Mouse (Mus musculus) adrenal gland, adult 8-10 months (tissue): ENCODE results near the gene Ssxb6. TPM values are rescaled to one million over a fixed set of nuclear protein-coding genes. Genes with fewer than 3 reads are reported as not detected.
"Not testable (repeated sequence)": the region's sequence is repeated elsewhere in the genome, so short reads cannot be mapped to it uniquely, and the experiment has no call there.

Experiments
- DNase-seq: peaks from one replicate; pipeline ENCODE4 v3.0.0; 2022
- total RNA-seq, 4 experiments: library from RNA; stranded (reverse); gene quantifications; 2 replicates each; pipeline ENCODE4 v1.2.4; 2022

The Ssxb6 gene
- total RNA-seq, result not detected

DNA sequence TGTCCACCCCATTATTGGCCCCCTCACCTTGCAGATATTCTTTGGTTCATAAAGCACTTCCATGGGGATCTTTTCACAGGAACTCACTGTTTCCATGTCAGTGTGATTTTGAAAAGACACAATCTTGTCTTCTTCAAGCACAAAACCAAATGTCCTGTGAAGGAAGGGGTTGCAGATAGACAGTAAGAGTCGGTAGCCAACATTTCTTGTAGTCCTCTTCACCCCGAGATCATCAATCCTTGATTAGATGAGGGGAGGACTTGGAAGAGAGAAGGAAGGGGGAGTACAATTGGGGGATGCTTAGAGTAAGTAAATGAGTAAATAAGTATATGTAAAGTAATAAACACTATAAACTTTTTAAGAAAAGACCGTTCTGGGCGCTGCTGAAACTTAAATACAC lies at the start of gene Ssxb6:
TSS of gene Ssxb6 (minus strand) at position 101 of the 400 bp plus-strand sequence.
- not testable (repeated sequence) for DNase-seq

DNA sequence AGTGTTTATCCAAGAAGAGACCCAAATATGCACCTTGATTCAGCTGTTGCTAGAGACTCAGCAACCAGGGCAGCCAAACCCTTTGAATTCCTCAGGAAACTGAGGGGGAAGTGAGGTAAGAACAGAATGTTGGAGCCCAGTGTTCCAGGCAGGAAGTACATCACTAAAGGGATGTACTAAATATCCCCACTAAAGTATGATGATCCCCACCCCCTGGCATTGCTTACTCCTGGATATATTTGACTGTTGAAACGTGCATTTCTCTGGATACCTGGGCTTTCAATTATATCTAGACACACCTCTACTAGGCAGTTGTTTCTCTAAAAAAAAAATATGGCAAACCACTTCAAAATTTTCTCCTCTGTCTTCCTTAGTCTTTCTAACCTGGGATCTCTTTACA lies 43.7 kb upstream of the Ssxb6 start, which contains the start of gene Ssxb3:
TSS of gene Ssxb3 (minus strand) at position 101 of the 400 bp plus-strand sequence.
- not testable (repeated sequence) for DNase-seq

DNA sequence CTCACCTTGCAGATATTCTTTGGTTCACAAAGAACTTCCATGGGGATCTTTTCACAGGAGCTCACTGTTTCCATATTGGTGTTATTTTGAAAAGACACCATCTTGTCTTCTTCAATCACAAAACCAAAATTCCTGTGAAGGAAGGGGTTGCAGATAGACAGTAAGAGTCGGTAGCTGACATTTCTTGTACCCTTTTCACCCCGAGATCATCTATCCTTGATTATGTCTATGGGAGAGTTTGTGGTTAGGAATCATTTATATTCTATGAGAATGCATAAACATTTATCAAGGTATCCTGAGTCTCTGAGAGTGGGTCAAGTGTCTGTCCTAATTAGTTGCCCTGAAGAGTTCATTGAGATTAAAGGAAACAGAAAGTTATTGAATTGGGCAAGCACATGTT lies 23.2 kb downstream of the Ssxb6 start, which contains the start of gene Gm14459:
TSS of gene Gm14459 (minus strand) at position 101 of the 400 bp plus-strand sequence.
- no peak for DNase-seq

Other genes with a start within 250 kb of the Ssxb6 start
- not detected for gene Ssxb10, start 220.8 kb downstream of the Ssxb6 start, total RNA-seq
- gene Ssxb9, start 181.3 kb downstream of the Ssxb6 start, total RNA-seq, result not detected
- gene Ssxb1, start 134.9 kb downstream of the Ssxb6 start, total RNA-seq, result not detected
- gene Ssxb2, start 86.5 kb downstream of the Ssxb6 start, total RNA-seq, result not detected
- not detected for gene Gm14459, start 23.3 kb downstream of the Ssxb6 start, total RNA-seq
- not detected for gene Ssxb3, start 43.6 kb upstream of the Ssxb6 start, total RNA-seq
- not detected for gene Ssxb8, start 142.6 kb upstream of the Ssxb6 start, total RNA-seq
- gene Ssx9, start 200.2 kb upstream of the Ssxb6 start, total RNA-seq, result not detected